Mouse (Mus musculus) stomach, embryonic 15.5 days (tissue): Measurements from ENCODE around the gene Anxa2. TPM values are rescaled to one million over a fixed set of nuclear protein-coding genes. Genes with fewer than 3 reads are reported as not detected.

Experiments
- ATAC-seq: fragments of 200-750 bp; cut with Nextera tagmentation; 2 replicates; pipeline ENCODE4 v1.8.0; 2017; ENCODE audit warnings: low read depth, moderate number of reproducible peaks, moderate TSS enrichment; ENCODE audit not compliant: insufficient read depth, low FRiP score
- H3K27ac ChIP-seq: fragments of 300-500 bp; sonication (generic); 2 replicates; pipeline ENCODE4 v1.5.1; 2015; ENCODE audit warnings: mild to moderate bottlenecking, inconsistent platforms
- H3K27me3 ChIP-seq: fragments of 300-500 bp; sonication (generic); replicated peaks from 2 replicates; pipeline ENCODE4 v1.6.1; 2015; ENCODE audit warnings: inconsistent platforms
- H3K36me3 ChIP-seq: fragments of 300-500 bp; sonication (generic); 2 replicates; pipeline ENCODE4 v1.6.1; 2015; ENCODE audit warnings: inconsistent platforms
- H3K4me1 ChIP-seq: fragments of 300-500 bp; sonication (generic); 2 replicates; pipeline ENCODE4 v1.6.1; 2015; ENCODE audit warnings: inconsistent platforms
- H3K4me2 ChIP-seq: fragments of 300-500 bp; sonication (generic); 2 replicates; pipeline ENCODE4 v1.6.1; 2015; ENCODE audit warnings: mild to moderate bottlenecking, inconsistent platforms
- H3K4me3 ChIP-seq: fragments of 300-500 bp; sonication (generic); replicated peaks from 2 replicates; pipeline ENCODE4 v1.5.1; 2015; ENCODE audit warnings: inconsistent platforms
- H3K9ac ChIP-seq: fragments of 300-500 bp; sonication (generic); 2 replicates; pipeline ENCODE4 v1.6.1; 2015; ENCODE audit warnings: inconsistent platforms
- H3K9me3 ChIP-seq: fragments of 300-500 bp; sonication (generic); 2 replicates; pipeline ENCODE4 v1.6.1; 2016; ENCODE audit warnings: inconsistent platforms
- WGBS: fragments of 180-500 bp; shearing (Covaris S2); methylation state at CpG from one replicate; pipeline ENCODE4 v1.1.7; 2015; 5-methylcytosine and 5-hydroxymethylcytosine counted together
- microRNA-seq: library from miRNA; unstranded; fragments of <30 nt; microRNA quantifications from one replicate; pipeline ENCODE4, GENCODE M21; 2016
- polyA plus RNA-seq: library from polyadenylated mRNA; unstranded; fragments of >200 nt; fragmentation: Nextera tagmentation; extraction: Ambion mirVana; gene quantifications from 2 replicates; pipeline ENCODE4 v1.2.1, GENCODE M21; 2015

The Anxa2 gene
- polyA plus RNA-seq, 1 experiment from 2014 or later = 946 TPM

DNA sequence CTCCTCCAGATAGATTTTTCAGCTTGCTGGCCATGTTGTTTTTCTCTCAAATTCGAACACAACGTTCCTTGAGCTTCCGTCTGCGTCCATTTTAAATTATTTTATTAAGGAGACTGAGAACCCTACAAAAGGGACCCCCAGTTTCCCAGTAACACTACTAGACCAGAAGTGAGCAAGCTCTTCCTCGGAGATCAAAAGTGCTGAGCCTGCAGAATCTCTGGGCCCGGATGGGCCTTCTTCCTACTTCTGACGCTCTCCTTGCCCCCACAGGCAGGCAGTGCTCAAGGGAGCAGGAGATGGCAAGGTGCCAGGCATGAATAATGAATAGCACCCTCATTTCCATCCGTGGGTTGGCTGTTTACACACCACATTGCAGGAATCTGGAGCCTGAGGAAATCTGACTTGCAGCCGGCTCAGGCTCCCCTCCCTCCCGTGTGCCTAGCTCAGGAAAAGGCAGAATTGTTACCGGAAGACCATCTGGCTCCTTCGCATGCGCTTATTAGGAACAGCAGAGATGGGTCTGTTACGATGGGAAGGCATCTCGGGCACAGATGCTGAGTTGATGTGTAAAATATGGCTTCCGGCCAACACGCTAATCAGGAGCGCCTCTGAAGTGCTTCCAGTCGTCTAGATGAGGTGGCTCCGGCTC is 64.1 kb downstream of the Anxa2 start:
- 48% methylated on average over 20 of the region's 20 CpGs for WGBS
- Histone ChIP-seq H3K4me3 (no peak overlapping the region), H3K4me2 (peak overlapping the region; percentile 15; the same call in 1 of the 2 replicates), H3K9ac (no peak overlapping the region), H3K4me1 (no peaks in the 10 kb centered on the region), H3K9me3 (no peaks in the 10 kb centered on the region), H3K27ac (no peak overlapping the region), H3K27me3 (no peaks in the 10 kb centered on the region), H3K36me3 (no peaks in the 10 kb centered on the region)
- peak; percentile 56; the same call in 1 of the 2 replicates for ATAC-seq

Small RNA genes within 50 kb of the gene (microRNA-seq; reads per million reads assigned to microRNA genes)
- gene Mir3109 = 4.4 reads per million, percentile 16 among the genes with 10 or more reads in this experiment

Other genes with a start within 250 kb of the Anxa2 start
- 14.0 and 17.2 TPM in 2 replicates for gene Ice2, start 55.7 kb upstream of the Anxa2 start, polyA plus RNA-seq